Mouse (Mus musculus): ENCODE measurements at regions not wholly inside any gene's neighbourhood (a gene's known extent, or its start where the extent isn't known, plus 50 kb on each side); places are given as distances from the start of the nearest gene placed in this dataset.

DNA sequence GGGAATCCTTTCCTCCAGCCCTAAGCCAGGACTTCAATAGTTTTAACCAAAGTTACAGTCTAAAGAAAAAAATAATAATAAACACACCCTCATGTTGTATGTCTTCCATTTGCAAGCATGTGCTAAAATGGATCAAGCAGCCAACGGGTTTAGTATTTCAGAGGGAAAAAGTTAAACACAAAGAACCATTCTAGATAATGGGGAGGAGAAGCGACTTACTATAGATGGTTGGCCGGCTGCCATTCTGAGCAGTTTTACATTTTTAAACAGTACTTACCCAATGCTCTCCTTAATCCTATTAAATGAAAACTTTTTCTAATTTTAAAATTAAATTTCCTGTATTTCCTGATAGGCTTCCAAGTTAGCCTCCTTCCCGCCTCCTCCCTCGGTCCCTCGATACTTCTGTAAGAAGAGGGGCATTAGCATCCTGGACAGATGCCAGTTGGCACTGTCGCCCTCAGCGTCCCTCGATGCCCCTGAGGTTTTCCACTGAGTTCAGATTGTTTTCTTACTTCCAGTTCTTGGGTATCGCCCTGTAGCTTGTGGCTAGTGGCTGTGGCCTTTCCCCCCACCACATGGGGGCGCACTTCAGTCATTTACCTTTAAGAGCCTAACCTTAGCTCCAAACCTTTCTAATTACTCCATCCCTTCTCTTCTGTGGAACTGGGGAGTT is 2188.2 kb upstream of the Gm7489 start:
- intact Hi-C loops (cut with DNase I), result loop anchor here (2.0 to 10.0 kb wide), 2 partner anchors 104 to 138 kb away; no protein-coding TSS in a partner anchor
- DNase-seq, result peak; percentile 45 to 54

DNA sequence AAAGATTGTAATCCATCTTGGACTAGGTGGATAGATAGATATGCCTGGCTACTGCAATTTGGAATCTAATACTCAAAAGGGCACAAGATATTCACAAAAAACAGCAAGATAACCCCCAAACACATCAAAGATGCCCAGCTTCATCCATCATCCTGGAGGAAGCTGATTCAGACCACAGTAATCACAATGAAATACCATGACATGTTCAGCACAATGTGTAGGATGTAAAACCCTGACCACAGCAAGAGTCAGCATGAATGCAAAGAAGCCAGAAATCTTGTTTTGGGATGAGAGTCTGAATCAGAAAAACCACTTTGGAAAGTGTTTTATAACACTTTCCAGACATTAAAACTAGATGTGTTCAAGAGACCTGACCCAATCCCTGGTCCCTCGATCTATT is 2180.5 kb upstream of the Gm7489 start:
- intact Hi-C loops (cut with DNase I), result no loop called here
- no peak for DNase-seq

DNA sequence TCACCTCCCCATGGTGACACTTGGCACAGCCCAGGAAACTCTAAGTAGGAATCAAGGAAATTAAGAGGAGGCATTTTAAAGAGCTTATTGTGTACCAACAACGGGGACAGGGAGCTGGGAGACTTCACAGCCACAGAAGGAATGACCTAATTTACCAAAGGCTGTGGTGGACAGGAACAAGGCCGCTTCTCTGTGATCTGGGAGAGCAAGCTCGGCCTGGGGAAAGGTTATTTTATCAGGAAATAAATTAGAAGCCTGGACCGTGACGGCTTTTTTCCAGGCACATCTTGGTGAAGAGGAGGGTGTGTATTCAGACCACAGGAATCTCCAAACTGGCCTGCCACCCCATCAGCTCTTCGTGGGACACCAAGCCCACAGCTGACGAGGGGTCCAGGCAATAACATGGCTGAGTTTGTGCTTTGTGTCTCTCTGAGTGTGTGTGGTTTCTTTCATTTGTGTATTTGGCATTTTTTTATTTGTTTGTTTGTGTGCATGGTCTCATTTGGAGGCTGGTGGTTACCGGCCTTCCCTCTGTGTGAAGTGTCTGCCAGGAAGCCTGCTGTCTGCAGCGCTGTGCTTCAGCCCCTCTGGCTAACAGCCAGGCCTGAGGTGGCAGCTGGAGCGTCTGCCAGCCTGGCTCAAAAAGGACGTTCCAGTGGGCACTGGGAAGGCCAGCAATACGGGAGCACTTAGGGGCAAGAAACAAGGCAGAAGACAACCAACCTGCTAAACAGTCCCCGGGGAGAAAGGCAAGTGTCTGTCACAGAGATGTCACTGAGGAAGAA is 2174.6 kb upstream of the Gm7489 start:
- intact Hi-C loops (cut with DNase I), result no loop called here
- DNase-seq, result peak; percentile 63 to 74

DNA sequence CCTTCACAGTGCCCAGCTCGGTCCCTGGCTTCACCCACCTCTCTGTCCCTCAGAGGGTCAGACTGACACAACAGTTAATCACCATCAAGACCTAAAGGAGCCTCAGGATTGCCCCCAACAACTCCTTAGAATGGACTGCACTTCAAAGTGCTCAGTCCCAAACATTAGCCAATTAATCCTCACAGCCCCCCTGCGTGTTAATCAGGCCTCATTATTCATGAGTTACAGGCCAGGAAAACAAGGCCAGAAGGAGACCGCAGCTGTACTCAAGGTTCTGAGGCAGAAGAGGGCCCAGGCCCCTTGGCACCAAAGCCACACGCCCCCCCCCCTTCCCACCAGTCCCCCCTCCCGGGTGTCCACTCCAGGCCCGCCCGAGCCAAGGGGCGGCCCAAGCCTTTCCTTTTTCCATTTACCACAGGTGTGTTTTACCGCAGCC is 2163.8 kb upstream of the Gm7489 start:
- no peak for DNase-seq
- intact Hi-C loops (cut with DNase I), result no loop called here

DNA sequence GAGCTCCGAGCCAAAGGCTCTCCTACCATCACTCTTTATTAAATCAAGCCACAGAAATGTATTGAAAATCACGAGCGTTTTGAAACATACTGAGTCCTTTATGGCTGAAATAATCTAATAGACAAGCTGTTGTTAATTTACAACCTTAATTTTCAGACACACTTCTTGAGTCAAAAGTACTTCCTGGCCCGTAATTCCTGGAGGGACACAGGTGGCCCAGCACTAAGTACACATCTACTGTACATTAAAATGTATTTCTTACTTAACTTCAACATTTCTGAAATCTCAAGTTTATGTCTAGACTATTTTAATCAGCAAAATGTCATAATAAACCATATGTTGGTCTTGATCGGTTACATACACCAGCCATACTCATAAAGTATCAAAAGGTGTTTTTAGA is 2163.3 kb upstream of the Gm7489 start:
- intact Hi-C loops (cut with DNase I), result no loop called here
- DNase-seq, result no peak

DNA sequence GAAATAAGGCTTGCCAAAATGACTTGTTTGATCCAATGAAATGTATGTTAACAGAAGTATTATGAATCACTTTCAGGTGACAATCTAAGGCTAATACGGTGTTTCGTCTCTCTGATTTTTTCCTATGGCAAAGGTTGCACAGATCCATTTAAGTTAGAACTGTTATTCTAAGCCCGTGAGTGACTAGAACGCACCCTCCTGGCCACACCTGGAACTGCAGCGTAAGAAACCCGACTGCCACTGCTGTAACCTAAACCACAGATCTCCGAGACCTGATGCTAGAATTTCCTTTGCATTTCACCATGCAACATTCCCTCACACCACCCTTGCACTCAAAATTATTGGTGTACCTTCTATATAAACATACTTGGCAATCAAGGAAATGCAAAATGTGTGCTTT is 2160.6 kb upstream of the Gm7489 start:
- intact Hi-C loops (cut with DNase I), result no loop called here
- DNase-seq, result no peak

DNA sequence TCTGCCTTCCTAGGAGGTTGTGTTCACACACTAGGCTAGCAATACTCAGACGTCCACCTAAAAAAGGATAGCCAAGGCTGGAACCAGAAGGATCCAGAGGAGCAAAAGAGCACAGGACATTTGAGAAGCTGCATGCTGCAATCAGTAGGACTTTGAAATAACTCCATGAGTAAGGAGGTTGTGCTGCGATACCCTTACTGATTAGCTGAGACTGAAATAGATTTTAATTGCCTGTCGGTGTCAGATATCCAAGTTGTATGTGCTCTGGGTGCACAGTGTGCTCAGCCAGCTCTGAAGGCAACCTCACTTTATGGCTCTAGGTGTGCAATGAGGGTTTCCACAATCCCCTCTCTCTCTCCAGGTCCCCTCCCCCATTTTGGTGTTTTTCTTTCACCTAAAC is 2159.2 kb upstream of the Gm7489 start:
- no peak for DNase-seq
- intact Hi-C loops (cut with DNase I), result no loop called here

DNA sequence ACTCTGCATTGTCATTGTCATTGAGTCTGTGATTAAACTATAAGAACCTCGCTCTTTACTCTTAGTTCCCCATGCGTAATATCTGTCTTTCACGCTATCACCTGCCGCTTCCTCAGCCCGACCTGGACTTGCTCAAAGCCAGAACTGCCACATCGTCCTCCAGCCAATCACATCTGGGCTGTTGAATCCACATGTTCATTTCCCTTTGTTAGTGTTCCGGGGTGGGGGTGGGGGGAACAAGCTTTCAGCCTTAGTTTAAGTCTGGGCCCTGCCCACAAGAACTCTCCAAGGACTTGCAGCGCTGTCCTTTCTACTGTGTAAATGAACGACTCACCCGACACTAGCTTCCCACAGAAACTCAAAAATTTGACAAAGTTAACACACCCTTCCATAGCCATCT is 2154.6 kb upstream of the Gm7489 start:
- no peak for DNase-seq
- intact Hi-C loops (cut with DNase I), result no loop called here

DNA sequence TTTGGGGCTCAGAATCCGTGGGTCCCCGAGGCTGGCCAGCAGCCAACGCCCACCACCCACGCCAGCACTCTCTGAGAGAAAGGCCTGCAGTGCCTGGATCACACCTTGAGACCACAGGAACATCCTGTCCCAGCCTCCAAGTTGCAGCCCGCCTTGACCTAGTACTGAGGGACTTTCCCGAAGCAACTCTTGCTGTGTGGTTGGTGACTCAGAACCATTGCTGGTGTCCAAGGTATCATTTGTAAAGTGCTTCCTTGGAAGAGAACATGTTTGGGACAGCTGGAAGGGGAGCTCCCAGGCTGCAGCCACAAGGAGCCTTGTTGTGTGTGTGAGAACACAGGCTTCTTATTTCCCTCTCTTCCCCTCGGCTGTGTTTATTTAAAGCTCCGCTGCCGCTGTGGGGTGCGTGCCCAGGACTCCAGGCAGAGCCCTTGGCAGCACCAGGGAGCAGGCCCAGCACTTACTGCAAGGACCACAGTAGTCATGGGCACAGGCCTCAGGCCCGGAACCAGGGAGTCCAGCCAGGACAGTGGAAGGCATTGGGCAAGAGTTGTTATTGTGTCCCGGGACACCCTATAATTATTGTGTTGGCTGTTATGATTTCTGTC is 2153.8 kb upstream of the Gm7489 start:
- intact Hi-C loops (cut with DNase I), result no loop called here
- peak; percentile 63 to 74 for DNase-seq

DNA sequence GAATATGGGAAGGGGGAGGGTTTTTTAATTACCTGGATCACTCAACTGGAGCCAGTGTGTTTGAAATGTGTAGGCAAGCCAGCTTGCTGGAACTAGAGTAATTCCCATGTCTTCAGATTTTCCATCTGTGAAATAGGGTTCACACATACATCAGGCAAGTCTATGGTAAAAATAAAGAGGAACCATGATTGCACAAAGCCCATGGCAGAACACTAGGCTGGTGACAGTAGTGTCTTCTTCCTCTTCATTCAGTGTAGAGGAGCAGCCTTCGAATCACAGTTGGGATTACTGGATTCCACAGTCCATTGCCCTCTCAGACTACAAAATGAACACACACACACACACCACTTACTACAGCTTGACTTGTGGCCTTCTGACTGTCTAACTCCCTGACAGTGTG is 2150.5 kb upstream of the Gm7489 start:
- DNase-seq, result no peak
- intact Hi-C loops (cut with DNase I), result no loop called here
